Mouse (Mus musculus) C2C12 (cell line): ENCODE data around the gene Crabp2.

ENCODE experiments used
- CEBPB ChIP-seq: IDR thresholded peaks from one replicate; pipeline ENCODE4 v1.6.1; 2011; ENCODE audit warnings: low read depth, mild to moderate bottlenecking, control low read depth, moderate library complexity
- CTCF ChIP-seq: IDR thresholded peaks from one replicate; pipeline ENCODE4 v1.5.1; 2011; ENCODE audit not compliant: control insufficient read depth, insufficient read depth, insufficient read length
- MAX ChIP-seq: IDR thresholded peaks from one replicate; pipeline ENCODE4 v1.6.1; 2011; ENCODE audit warnings: mild to moderate bottlenecking, control low read depth

GRCm38 (mm10) chr3:87943586-87943985 is 4.9 kb upstream of the Crabp2 start:
- TF ChIP-seq CTCF, result no peak
- TF ChIP-seq CEBPB, result no peak
- no peak for TF ChIP-seq MAX
